Mouse (Mus musculus) kidney, embryonic 16.5 days (tissue): Measurements from ENCODE around the gene Ptpn9. TPM values are rescaled to one million over a fixed set of nuclear protein-coding genes. Genes with fewer than 3 reads are reported as not detected.
A peak's percentile ranks its signal among the peaks of the same experiment; 100 is the strongest.

Experiments used
- ATAC-seq: fragments of 200-750 bp; cut with Nextera tagmentation; 2 replicates; pipeline ENCODE4 v1.8.0; 2017; ENCODE audit warnings: moderate TSS enrichment; ENCODE audit not compliant: low FRiP score, low TSS enrichment
- H3K27ac ChIP-seq: fragments of 300-500 bp; sonication (generic); 2 replicates; pipeline ENCODE4 v1.5.1; 2014; ENCODE audit warnings: low read length
- H3K27me3 ChIP-seq: fragments of 300-500 bp; sonication (generic); 2 replicates; pipeline ENCODE4 v1.6.1; 2014; ENCODE audit warnings: low read length, control low read depth, mixed read lengths; ENCODE audit not compliant: insufficient read depth
- H3K36me3 ChIP-seq: fragments of 300-500 bp; sonication (generic); 2 replicates; pipeline ENCODE4 v1.6.1; 2014; ENCODE audit warnings: low read length, control low read depth, mixed read lengths; ENCODE audit not compliant: insufficient read depth
- H3K4me1 ChIP-seq: fragments of 300-500 bp; sonication (generic); 2 replicates; pipeline ENCODE4 v1.6.1; 2014; ENCODE audit warnings: low read length, control low read depth, mixed read lengths; ENCODE audit not compliant: insufficient read depth
- H3K4me2 ChIP-seq: fragments of 300-500 bp; sonication (generic); replicated peaks from 2 replicates; pipeline ENCODE4 v1.6.1; 2014; ENCODE audit warnings: low read depth, low read length
- H3K4me3 ChIP-seq: fragments of 300-500 bp; sonication (generic); 2 replicates; pipeline ENCODE4 v1.5.1; 2014; ENCODE audit warnings: mild to moderate bottlenecking, low read length
- H3K9ac ChIP-seq: fragments of 300-500 bp; sonication (generic); replicated peaks from 2 replicates; pipeline ENCODE4 v1.6.1; 2014; ENCODE audit warnings: low read length
- H3K9me3 ChIP-seq: fragments of 300-500 bp; sonication (generic); 2 replicates; pipeline ENCODE4 v1.6.1; 2016; ENCODE audit warnings: low read length, control low read depth
- WGBS: fragments of 180-500 bp; shearing (Covaris S2); extraction: QIAGEN DNeasy Blood & Tissue Kit; methylation state at CpG from one replicate; pipeline ENCODE4 v1.1.7; 2014; 5-methylcytosine and 5-hydroxymethylcytosine counted together
- polyA plus RNA-seq: library from polyadenylated mRNA; unstranded; fragments of >200 nt; fragmentation: Nextera tagmentation; extraction: Ambion mirVana; gene quantifications from 2 replicates; pipeline ENCODE4 v1.2.1, GENCODE M21; 2015

Ptpn9 gene
- polyA plus RNA-seq, 1 experiment from 2014 or later: 23.6 TPM

DNA sequence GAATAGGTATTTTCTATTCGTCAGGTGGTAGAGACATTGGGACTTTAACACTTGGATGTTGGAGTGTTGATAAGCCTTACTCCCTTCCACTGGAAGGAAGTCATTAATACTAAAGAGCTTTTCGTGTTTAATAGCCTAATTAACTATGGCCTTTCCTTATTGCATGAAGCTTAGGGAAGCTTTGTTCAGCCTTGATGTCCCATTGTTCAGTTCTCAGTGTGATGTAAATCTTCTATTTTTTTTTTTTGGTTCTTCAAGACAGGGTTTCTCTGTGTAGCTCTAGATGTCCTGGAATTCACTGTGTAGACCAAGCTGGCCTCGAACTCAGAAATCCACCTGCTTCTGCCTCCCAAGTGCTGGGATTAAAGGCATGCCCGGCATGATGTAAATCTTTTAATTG, 18.2 kb downstream of the Ptpn9 start:
- WGBS: 93% methylated on average over 4 of the region's 4 CpGs
- no peak for ATAC-seq
- peaks cover 3% of the 10 kb centered on the region for H3K9me3 ChIP-seq

DNA sequence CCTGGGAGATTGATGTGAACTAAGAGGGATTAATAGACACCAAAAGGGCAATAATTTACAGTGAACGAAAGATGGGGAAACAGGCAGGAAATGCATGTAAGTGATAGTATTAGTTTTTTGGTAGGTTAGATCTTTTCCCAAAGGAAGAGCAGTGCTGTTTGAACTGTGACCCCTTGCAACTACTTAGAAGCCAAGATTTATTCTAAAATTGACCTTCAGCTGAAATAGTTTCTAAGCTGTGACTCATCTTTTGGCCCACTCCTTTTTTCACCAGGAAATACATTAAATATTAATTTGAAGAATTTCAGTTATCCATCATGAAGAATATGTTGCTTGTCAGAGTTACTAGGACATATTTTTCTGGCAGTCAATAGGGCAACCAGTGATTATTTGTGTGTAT, 19.0 kb downstream of the Ptpn9 start:
- ATAC-seq: no peak
- Histone ChIP-seq H3K9ac (no peak overlapping the region), H3K4me1 (no peaks in the 10 kb centered on the region), H3K9me3 (peaks cover 3% of the 10 kb centered on the region), H3K4me3 (no peak overlapping the region), H3K27ac (no peak overlapping the region), H3K36me3 (peaks cover 14% of the 10 kb centered on the region), H3K27me3 (no peaks in the 10 kb centered on the region), H3K4me2 (no peak overlapping the region)
- whole genome bisulfite sequencing: 62% methylated on average over 1 of the region's 1 CpGs

More for the DNA sequence above, 18.2 kb downstream of the Ptpn9 start:
- H3K4me3 ChIP-seq: no peak overlapping the region
- H3K36me3 ChIP-seq: peaks cover 14% of the 10 kb centered on the region
- H3K4me1 ChIP-seq: no peaks in the 10 kb centered on the region
- H3K4me2 ChIP-seq: no peak overlapping the region
- no peak overlapping the region for H3K27ac ChIP-seq
- no peak overlapping the region for H3K9ac ChIP-seq
- H3K27me3 ChIP-seq: no peaks in the 10 kb centered on the region

DNA sequence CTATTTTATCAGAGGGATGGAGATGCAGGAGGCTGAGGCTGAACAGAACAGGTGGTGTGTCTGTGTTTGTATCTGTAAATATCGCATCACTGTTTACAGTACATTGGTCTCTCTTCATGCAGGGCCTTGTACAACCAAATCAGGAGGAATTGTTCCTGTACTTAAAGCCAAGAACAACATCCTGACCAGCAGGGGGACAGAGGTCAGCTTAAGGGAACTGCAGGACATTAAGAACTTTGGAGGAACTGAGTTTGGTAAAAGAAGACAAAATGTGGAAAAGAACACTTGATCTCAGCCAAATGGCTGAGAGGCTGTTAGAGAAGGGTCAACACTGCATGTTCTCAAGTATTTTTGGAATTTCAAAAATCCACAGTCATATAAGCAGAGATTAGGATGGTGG, 20.0 kb downstream of the Ptpn9 start:
- Histone ChIP-seq H3K4me1 (no peaks in the 10 kb centered on the region), H3K4me3 (no peak overlapping the region), H3K4me2 (no peak overlapping the region), H3K27ac (no peak overlapping the region), H3K9me3 (peaks cover 3% of the 10 kb centered on the region), H3K9ac (no peak overlapping the region), H3K27me3 (no peaks in the 10 kb centered on the region), H3K36me3 (peaks cover 9% of the 10 kb centered on the region)
- WGBS: 68% methylated on average over 1 of the region's 1 CpGs
- ATAC-seq: no peak

DNA sequence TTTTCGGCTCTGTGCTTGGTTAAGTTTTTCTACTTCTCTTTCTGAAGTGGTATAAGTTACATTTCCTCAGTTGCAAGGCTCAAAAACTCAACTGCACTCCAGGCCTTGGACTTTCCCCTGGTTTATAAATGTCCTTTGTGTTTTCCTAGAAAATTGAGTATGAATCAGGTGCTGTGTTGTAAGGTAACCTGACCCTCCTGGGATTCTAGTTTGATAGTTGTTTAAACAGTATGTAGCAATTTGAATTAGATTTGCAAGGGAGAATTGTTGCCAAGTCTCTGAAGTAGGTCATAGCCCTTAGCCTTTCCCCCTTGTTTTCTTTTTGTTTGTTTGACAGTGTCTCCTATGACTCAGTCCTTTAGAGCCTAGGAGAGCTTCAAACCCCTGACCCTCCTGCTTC, 22.9 kb downstream of the Ptpn9 start:
- Histone ChIP-seq H3K4me1 (no peaks in the 10 kb centered on the region), H3K27ac (no peak overlapping the region), H3K27me3 (no peaks in the 10 kb centered on the region), H3K4me2 (no peak overlapping the region), H3K36me3 (peaks cover 19% of the 10 kb centered on the region), H3K9ac (no peak overlapping the region), H3K9me3 (peaks cover 3% of the 10 kb centered on the region), H3K4me3 (no peak overlapping the region)
- 70% methylated on average over 1 of the region's 1 CpGs for WGBS
- no peak for ATAC-seq

DNA sequence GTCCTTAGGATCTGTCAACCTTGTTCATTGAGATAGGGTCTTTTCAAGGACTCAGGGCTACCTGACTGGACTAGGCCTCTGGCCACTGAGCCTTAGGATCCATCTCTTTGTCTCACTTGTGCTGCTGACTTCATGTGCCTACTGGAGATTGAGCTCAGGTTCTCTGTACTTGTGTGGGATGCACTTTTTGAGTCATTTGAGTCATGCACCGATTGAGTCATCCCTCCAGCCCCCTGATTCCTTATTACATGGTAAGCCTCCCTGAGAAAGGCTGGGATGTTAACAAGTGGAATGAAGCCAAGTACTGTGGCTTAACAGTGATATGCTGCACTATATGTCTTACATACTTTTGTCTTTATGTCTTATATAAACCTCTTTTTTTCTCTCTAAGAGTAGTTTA, 37.0 kb downstream of the Ptpn9 start:
- H3K4me3 ChIP-seq: no peak overlapping the region
- H3K9ac ChIP-seq: no peak overlapping the region
- no peaks in the 10 kb centered on the region for H3K9me3 ChIP-seq
- no peak overlapping the region for H3K27ac ChIP-seq
- 83% methylated on average over 1 of the region's 1 CpGs for WGBS
- H3K27me3 ChIP-seq: no peaks in the 10 kb centered on the region
- H3K36me3 ChIP-seq: peaks cover 43% of the 10 kb centered on the region
- ATAC-seq: no peak
- no peaks in the 10 kb centered on the region for H3K4me1 ChIP-seq
- H3K4me2 ChIP-seq: no peak overlapping the region

DNA sequence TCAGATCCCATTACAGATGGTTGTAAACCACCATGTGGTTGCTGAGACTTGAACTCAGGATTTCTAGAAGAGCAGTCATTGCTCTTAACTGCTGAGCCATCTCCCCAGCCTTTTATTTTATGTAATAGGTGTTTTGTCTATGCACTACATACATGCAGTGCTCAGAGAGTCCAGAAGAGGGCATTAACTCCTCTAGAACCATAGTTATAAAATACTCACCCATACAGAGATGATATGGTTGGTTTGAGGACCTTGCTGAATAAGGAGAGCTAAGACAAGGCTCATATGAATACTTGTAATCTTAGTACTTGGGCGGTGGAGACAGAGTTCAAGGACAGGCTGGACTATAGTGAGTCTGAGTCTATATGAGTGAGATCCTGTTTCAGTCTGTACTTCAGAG, 61.5 kb downstream of the Ptpn9 start:
- no peak for ATAC-seq
- Histone ChIP-seq H3K4me3 (no peak overlapping the region), H3K4me1 (no peaks in the 10 kb centered on the region), H3K27me3 (no peaks in the 10 kb centered on the region), H3K36me3 (peaks cover 26% of the 10 kb centered on the region), H3K9me3 (no peaks in the 10 kb centered on the region), H3K4me2 (no peak overlapping the region), H3K27ac (no peak overlapping the region), H3K9ac (no peak overlapping the region)
- WGBS: 97% methylated on average over 1 of the region's 1 CpGs

DNA sequence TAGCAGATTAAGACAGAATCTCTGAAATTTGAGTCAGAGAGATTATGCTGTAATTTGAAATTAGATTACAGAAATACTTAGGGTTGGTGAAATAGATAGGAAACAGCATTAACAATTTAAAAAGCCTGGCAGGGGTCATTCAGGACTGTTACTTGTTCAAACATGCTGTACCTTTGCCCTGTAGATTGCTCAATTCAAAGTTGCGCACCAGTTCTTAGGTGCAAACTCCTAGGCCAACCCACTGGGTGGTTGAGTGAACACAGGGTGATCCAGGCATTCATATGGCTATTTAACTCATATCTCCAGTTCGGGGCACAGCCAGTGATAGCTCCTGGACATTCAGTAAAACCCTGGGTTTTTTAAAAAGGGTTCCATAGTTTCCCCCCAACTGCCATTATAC, 69.4 kb downstream of the Ptpn9 start:
- no peak for ATAC-seq
- Histone ChIP-seq H3K9ac (no peak overlapping the region), H3K27ac (no peak overlapping the region), H3K4me2 (no peak overlapping the region), H3K27me3 (no peaks in the 10 kb centered on the region), H3K9me3 (no peaks in the 10 kb centered on the region), H3K4me1 (no peaks in the 10 kb centered on the region), H3K36me3 (peaks cover 23% of the 10 kb centered on the region), H3K4me3 (no peak overlapping the region)
- 90% methylated on average over 2 of the region's 2 CpGs for WGBS

DNA sequence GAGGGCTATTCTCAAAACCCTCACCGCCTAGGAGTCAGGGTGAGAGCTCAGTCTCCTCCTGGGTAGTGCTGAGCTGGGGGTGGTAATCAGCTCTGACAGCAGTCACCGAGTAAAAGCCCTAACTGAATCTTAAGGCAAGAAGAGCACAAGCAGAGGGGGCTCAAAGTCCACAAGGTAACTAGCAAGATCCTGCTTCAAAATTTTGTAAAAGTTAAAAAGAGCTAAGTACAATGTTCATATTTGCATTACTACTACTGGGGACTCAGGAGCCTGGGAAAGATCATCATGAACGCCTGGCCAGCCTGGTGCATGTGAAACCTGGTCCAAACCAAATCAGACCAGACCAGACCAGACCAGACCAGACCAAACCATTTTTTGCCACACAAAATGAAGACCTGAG, 73.5 kb downstream of the Ptpn9 start:
- 76% methylated on average over 3 of the region's 3 CpGs for WGBS

DNA sequence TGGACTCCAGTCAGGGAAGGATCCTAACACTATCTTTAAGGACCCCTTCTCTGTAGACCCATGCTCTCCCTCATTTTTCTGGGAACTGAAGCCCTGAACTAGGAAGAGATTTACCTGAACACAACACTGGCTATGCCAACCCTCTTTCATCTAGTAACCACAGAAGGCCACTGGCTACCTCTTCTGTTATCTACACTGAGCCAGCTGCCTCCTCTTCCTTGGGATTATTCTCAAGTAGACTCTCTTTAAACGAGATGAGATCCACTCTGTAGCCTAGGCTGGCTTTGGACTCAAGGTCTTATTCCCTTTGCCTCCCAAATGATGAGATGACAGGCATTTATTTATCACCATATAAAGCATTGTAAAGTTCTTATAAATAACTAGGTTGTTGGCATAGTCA, 75.5 kb downstream of the Ptpn9 start:
- H3K9ac ChIP-seq: no peak overlapping the region
- H3K9me3 ChIP-seq: no peaks in the 10 kb centered on the region

More for the DNA sequence above, 73.5 kb downstream of the Ptpn9 start:
- Histone ChIP-seq H3K9ac (no peak overlapping the region), H3K36me3 (peaks cover 5% of the 10 kb centered on the region; the same call in 1 of the 2 replicates), H3K4me3 (no peak overlapping the region), H3K27me3 (no peaks in the 10 kb centered on the region), H3K9me3 (no peaks in the 10 kb centered on the region), H3K4me2 (no peak overlapping the region), H3K27ac (no peak overlapping the region), H3K4me1 (no peaks in the 10 kb centered on the region)
- no peak for ATAC-seq

DNA sequence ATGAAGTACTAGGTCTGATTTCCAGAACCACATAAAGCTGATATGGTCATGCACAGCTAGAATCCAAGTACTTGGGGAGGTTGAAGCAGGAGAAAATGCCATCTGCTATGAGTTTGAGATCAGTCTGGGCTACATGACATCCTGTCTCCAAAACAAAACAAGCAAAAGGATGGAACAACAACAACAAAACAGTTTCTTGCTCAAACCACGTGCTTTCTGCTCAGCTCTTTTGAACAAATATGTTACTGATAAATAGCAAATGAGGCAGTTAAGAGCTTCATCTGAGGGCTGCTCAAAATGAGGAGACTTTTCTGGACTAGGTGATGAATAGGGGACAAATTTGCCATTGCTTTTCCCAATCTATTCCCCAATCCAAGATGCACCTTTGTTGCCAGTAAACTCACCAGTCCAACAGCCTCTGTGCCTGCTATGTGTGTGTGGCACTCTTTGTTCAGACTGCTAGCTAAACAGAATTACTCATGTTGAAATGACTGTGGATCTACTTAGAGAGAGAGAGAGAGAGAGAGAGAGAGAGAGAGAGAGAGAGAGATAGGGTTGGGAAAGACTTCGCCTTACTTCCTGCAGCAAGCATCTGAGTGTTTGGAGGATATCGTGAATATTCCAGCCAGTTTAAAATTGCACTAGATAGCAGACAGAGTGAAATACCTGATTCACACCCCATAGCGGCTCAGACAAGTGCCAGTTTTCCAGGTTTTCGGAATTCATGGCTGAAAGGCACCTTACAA, 76.2 kb downstream of the Ptpn9 start:
- H3K9ac ChIP-seq: peak overlapping the region; percentile 85
- H3K27me3 ChIP-seq: no peaks in the 10 kb centered on the region
- WGBS: 16% methylated on average over 5 of the region's 5 CpGs
- peak overlapping the region; percentile 75 for H3K4me3 ChIP-seq
- no peaks in the 10 kb centered on the region for H3K9me3 ChIP-seq
- H3K4me2 ChIP-seq: peak overlapping the region; percentile 87
- ATAC-seq: no peak
- peaks cover 11% of the 10 kb centered on the region for H3K4me1 ChIP-seq
- peak overlapping the region; percentile 69 for H3K27ac ChIP-seq
- H3K36me3 ChIP-seq: no peaks in the 10 kb centered on the region

More for the DNA sequence above, 75.5 kb downstream of the Ptpn9 start:
- Histone ChIP-seq H3K36me3 (no peaks in the 10 kb centered on the region), H3K27ac (no peak overlapping the region), H3K4me2 (no peak overlapping the region), H3K4me3 (no peak overlapping the region), H3K4me1 (peaks cover 11% of the 10 kb centered on the region), H3K27me3 (no peaks in the 10 kb centered on the region)
- ATAC-seq: no peak
- 43% methylated on average over 1 of the region's 1 CpGs for WGBS
